Mouse (Mus musculus): Measurements from ENCODE around the gene Pou6f2.

DNA sequence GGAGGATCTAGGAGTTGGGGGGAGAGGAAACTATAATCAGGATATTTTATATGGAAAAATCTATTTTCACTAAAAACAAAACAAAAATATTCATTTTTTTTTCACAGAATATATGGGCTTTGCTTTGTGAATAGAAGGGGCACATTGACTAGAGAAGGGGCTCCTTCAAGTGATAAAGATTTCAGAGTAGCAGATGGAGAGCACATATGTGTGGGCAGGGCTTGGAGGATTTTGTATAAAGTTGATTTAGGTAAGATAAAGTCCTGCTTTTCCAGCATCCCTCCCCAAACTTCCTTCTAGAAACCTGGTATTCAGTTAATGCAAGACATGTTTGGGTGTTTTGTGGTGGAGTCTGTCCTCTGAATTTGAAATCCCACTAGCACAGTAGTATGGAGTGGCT is 266.2 kb downstream of the Pou6f2 start:
- TF ChIP-seq TCF12 (IDR thresholded peaks at IDR 0.05; ENCODE audit: insufficient read depth, poor library complexity, severe bottlenecking) (no peak), CEBPB (IDR thresholded peaks at IDR 0.05; ENCODE audit: insufficient read depth, poor library complexity, severe bottlenecking) (no peak), POLR2A (IDR thresholded peaks at IDR 0.05; ENCODE audit: insufficient read length, low read depth) (no peak), POLR2AphosphoS2 (IDR thresholded peaks at IDR 0.05; ENCODE audit: insufficient read length, low read depth) (no peak), MYOD1 (IDR thresholded peaks at IDR 0.05; ENCODE audit: control insufficient read depth in 1 of 3, insufficient read length in 2 of 3, low read depth in 2 of 3) (no peak)
